Mouse (Mus musculus) heart, adult 2 months (tissue): ENCODE measurements at regions not wholly inside any gene's neighbourhood (a gene's known extent, or its start where the extent isn't known, plus 50 kb on each side); places are given as distances from the start of the nearest gene placed in this dataset.

Experiments
- CTCF ChIP-seq: fragments of 200-600 bp; IDR thresholded peaks from 2 replicates; pipeline ENCODE4 v1.8.1; 2022; ENCODE audit warnings: antibody characterized with exemption, mild to moderate bottlenecking, moderate library complexity
- POLR2A ChIP-seq: fragments of 200-500 bp; IDR thresholded peaks from 2 replicates; pipeline ENCODE4 v1.6.1; 2011; ENCODE audit warnings: mild to moderate bottlenecking, low read depth, low read length, control low read depth; ENCODE audit not compliant: insufficient read depth

DNA sequence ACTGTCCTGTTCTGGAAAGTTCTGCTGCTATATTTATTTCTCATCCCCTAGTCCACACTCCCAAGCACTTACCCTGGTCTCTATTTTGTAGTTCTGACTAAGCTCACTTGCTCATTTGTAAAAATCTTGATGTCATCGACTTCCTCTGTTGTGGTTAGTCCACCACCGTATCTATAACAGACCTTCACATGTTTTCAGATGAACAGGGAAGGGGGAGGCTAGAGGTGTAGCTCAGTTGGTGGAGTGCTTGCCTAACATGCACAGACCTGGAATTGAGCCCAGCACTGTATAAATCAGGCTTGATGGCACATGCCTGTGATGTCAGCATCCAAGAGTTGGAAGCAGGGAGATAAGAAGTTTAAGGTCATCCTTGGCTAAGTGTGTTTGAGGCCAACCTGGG is 78.3 kb upstream of the Noct start:
- TF ChIP-seq CTCF (no peak), POLR2A (no peak)
